Mouse (Mus musculus) liver, adult 2 months (tissue): ENCODE data around the gene Zfp3.

Experiments used
- CTCF ChIP-seq: fragments of 200-500 bp; IDR thresholded peaks from 2 replicates; pipeline ENCODE4 v1.5.1; 2011; ENCODE audit warnings: low read depth, low read length, control low read depth
- POLR2A ChIP-seq: fragments of 200-500 bp; IDR thresholded peaks from 2 replicates; pipeline ENCODE4 v1.6.1; 2011; ENCODE audit warnings: low read length, control low read depth; ENCODE audit not compliant: insufficient read depth; ENCODE audit errors: extremely low read depth

- TF ChIP-seq CTCF, result no peak
- no peak for TF ChIP-seq POLR2A
Observed at GRCm38 (mm10) chr11:70730427-70731038, 33.5 kb upstream of the Zfp3 start.
